Mouse (Mus musculus) intestine, postnatal 0 days (tissue): ENCODE results near the gene Mpig6b. TPM values are rescaled to one million over a fixed set of nuclear protein-coding genes. Genes with fewer than 3 reads are reported as not detected.

ENCODE experiments used
- ATAC-seq: fragments of 200-750 bp; cut with Nextera tagmentation; 2 replicates; pipeline ENCODE4 v1.8.0; 2017; ENCODE audit warnings: mild to moderate bottlenecking, moderate TSS enrichment, moderate library complexity
- H3K27ac ChIP-seq: fragments of 300-500 bp; sonication (generic); 2 replicates; pipeline ENCODE4 v1.5.1; 2014; ENCODE audit warnings: mild to moderate bottlenecking, low read depth, low read length, moderate library complexity
- H3K27me3 ChIP-seq: fragments of 300-500 bp; sonication (generic); replicated peaks from 2 replicates; pipeline ENCODE4 v1.6.1; 2014; ENCODE audit warnings: low read length, mixed read lengths; ENCODE audit not compliant: control insufficient read depth, insufficient read depth
- H3K36me3 ChIP-seq: fragments of 300-500 bp; sonication (generic); 2 replicates; pipeline ENCODE4 v1.6.1; 2014; ENCODE audit warnings: mild to moderate bottlenecking, moderate library complexity; ENCODE audit not compliant: control insufficient read depth, insufficient read depth
- H3K4me1 ChIP-seq: fragments of 300-500 bp; sonication (generic); replicated peaks from 2 replicates; pipeline ENCODE4 v1.6.1; 2014; ENCODE audit warnings: antibody characterized with exemption, low read length, mixed read lengths; ENCODE audit not compliant: control insufficient read depth, insufficient read depth
- H3K4me2 ChIP-seq: fragments of 300-500 bp; sonication (generic); replicated peaks from 2 replicates; pipeline ENCODE4 v1.6.1; 2014; ENCODE audit warnings: low read depth, mild to moderate bottlenecking, moderate library complexity
- H3K4me3 ChIP-seq: fragments of 300-500 bp; sonication (generic); 2 replicates; pipeline ENCODE4 v1.5.1; 2014; ENCODE audit warnings: low read depth, low read length
- H3K9ac ChIP-seq: fragments of 300-500 bp; sonication (generic); 2 replicates; pipeline ENCODE4 v1.6.1; 2014; ENCODE audit warnings: mild to moderate bottlenecking, low read depth, low read length
- H3K9me3 ChIP-seq: fragments of 300-500 bp; sonication (generic); 2 replicates; pipeline ENCODE4 v1.6.1; 2016; ENCODE audit warnings: mixed run types; ENCODE audit not compliant: control insufficient read depth
- CTCF ChIP-seq: sonication (generic); IDR thresholded peaks from 2 replicates; pipeline ENCODE4 v1.5.1; 2016; ENCODE audit warnings: low read depth, mild to moderate bottlenecking, control low read depth, antibody characterized with exemption, moderate library complexity
- WGBS: fragments of 180-500 bp; shearing (Covaris S2); extraction: QIAGEN DNeasy Blood & Tissue Kit; methylation state at CpG from one replicate; pipeline ENCODE4 v1.1.7; 2014; 5-methylcytosine and 5-hydroxymethylcytosine counted together
- polyA plus RNA-seq: library from polyadenylated mRNA; unstranded; fragments of >200 nt; fragmentation: Nextera tagmentation; extraction: Ambion mirVana; gene quantifications from 2 replicates; pipeline ENCODE4 v1.2.1, GENCODE M21; 2015

Mpig6b gene
- polyA plus RNA-seq, 1 experiment from 2014 or later, result 0.13 TPM

DNA sequence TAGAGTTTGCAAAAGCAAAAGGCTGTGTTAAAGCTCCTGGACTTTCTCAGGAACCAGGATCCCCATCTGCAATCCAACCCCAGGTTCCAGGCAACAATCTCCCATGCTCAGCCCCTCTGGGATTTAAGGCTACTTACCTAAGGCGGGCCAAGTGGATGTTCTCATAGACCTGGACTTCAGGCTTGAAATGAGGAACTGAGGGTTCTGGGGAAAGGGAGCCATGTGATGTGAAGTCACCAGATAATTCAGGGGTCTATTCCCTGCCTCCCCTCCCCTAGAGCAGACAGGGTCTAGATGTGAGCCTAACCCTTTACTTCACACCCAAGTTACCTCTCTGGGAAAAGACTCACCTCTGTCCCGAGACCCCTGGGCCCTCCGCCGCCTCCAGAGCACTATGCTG, 14.7 kb upstream of the Mpig6b start:
- Histone ChIP-seq H3K4me2 (no peak overlapping the region), H3K9me3 (no peaks in the 10 kb centered on the region), H3K4me1 (peaks cover 11% of the 10 kb centered on the region; the same call in 1 of the 2 replicates), H3K4me3 (no peak overlapping the region), H3K9ac (no peak overlapping the region), H3K27ac (0 out of 2 replicates have a peak overlapping the region, but pooled peaks have one; percentile 41), H3K27me3 (no peaks in the 10 kb centered on the region), H3K36me3 (no peaks in the 10 kb centered on the region)
- TF ChIP-seq CTCF, result no peak
- WGBS, result 89% methylated on average over 4 of the region's 4 CpGs
- no peak for ATAC-seq

- Histone ChIP-seq H3K4me2 (peak overlapping the region; percentile 32; the same call in 1 of the 2 replicates), H3K9me3 (no peaks in the 10 kb centered on the region), H3K27ac (peak overlapping the region; percentile 41; the same call in 1 of the 2 replicates), H3K36me3 (no peaks in the 10 kb centered on the region), H3K4me3 (no peak overlapping the region), H3K4me1 (peaks cover 11% of the 10 kb centered on the region; the same call in 1 of the 2 replicates), H3K9ac (0 out of 2 replicates have a peak overlapping the region, but pooled peaks have one; percentile 11), H3K27me3 (no peaks in the 10 kb centered on the region)
- no peak for TF ChIP-seq CTCF
- peak; percentile 28 for ATAC-seq
- 32% methylated on average over 6 of the region's 6 CpGs for WGBS
These were observed 14.3 kb upstream of the Mpig6b start for GRCm38 (mm10) chr17:35080248-35080647.

DNA sequence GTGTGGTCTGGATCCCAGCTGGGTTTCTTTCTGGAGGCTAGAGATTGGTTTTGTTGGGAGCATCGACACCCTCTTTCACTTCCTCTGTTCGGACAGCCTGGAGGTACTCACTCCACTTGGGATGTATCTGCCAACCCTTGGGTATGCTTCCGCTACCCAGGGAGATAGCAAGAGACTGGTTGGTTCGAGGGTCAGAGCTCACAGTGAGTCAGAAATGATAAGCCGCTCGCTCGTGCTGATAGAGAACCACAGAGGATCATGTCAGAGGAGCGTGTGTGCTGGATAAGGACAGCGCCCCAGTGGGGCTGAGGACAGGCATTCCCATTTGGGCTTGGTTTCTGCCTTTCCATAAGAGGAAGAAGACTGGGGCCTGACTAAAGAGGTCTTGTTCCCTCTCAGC, 13.8 kb upstream of the Mpig6b start:
- peaks cover 11% of the 10 kb centered on the region; the same call in 1 of the 2 replicates for H3K4me1 ChIP-seq
- peak overlapping the region; percentile 32; the same call in 1 of the 2 replicates for H3K4me2 ChIP-seq
- H3K9ac ChIP-seq, result 0 out of 2 replicates have a peak overlapping the region, but pooled peaks have one; percentile 11
- peak overlapping the region; percentile 41; the same call in 1 of the 2 replicates for H3K27ac ChIP-seq
- H3K27me3 ChIP-seq, result no peaks in the 10 kb centered on the region
- ATAC-seq, result peak; percentile 76
- no peak overlapping the region for H3K4me3 ChIP-seq
- no peaks in the 10 kb centered on the region for H3K36me3 ChIP-seq
- peak; percentile 58 for TF ChIP-seq CTCF
- WGBS, result 28% methylated on average over 9 of the region's 9 CpGs
- no peaks in the 10 kb centered on the region for H3K9me3 ChIP-seq

DNA sequence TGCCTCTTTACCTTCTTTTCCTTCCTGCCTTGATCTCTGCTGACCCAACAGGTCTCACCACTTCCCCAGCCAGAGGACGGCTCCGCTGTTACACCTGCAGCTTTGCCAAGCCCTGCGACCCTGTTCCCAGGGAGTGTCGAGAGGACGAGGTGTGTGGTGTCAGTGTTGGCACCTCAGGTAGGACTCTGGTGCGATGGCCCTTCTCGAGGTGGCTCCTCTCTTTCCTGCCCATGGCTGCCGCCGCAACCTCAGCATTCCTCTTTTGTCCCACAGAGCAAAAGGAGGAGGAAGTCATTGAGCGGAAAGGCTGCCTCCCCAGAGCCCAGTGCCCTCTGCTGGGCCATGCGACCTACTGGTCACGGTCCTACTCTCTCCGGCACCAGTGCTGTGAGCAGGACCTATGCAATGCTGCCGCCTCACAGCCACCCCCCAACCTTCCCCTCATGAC, 11.8 kb upstream of the Mpig6b start, which contains the start of gene Ly6g6d:
Gene Ly6g6d (minus strand): TSS at position 280 of the 448 bp plus-strand sequence.
- H3K4me2 ChIP-seq, result peak within 1 kb of the TSS; percentile 61
- peak within 1 kb of the TSS; percentile 22; the same call in 1 of the 2 replicates for H3K27ac ChIP-seq
- H3K9me3 ChIP-seq, result no peaks in the 10 kb centered on the region
- no peaks in the 10 kb centered on the region for H3K27me3 ChIP-seq
- H3K9ac ChIP-seq, result peak within 1 kb of the TSS; percentile 44
- peaks cover 11% of the 10 kb centered on the region; the same call in 1 of the 2 replicates for H3K4me1 ChIP-seq
- no peaks in the 10 kb centered on the region for H3K36me3 ChIP-seq
- TF ChIP-seq CTCF, result peak; percentile 79
- peak; percentile 39 for ATAC-seq
- 9% methylated on average over 14 of the region's 14 CpGs for WGBS
- H3K4me3 ChIP-seq, result peak within 1 kb of the TSS; percentile 23

- Histone ChIP-seq H3K9me3 (no peaks in the 10 kb centered on the region), H3K4me3 (peak overlapping the region; percentile 23), H3K4me2 (peak overlapping the region; percentile 61), H3K9ac (peak overlapping the region; percentile 44), H3K27ac (peak overlapping the region; percentile 22; the same call in 1 of the 2 replicates), H3K4me1 (peaks cover 11% of the 10 kb centered on the region; the same call in 1 of the 2 replicates), H3K36me3 (no peaks in the 10 kb centered on the region), H3K27me3 (no peaks in the 10 kb centered on the region)
- ATAC-seq, result no peak
- no peak for TF ChIP-seq CTCF
- WGBS, result 25% methylated on average over 2 of the region's 2 CpGs
These were observed 11.3 kb upstream of the Mpig6b start for GRCm38 (mm10) chr17:35077285-35077684.

GRCm38 (mm10) chr17:35076507-35077176, 10.7 kb upstream of the Mpig6b start, which contains the start of gene Ly6g6e:
Ly6g6e (plus strand) TSS chr17:35076902.
- no peaks in the 10 kb centered on the region for H3K27me3 ChIP-seq
- H3K4me1 ChIP-seq, result peaks cover 11% of the 10 kb centered on the region; the same call in 1 of the 2 replicates
- peak within 1 kb of the TSS; percentile 23 for H3K4me3 ChIP-seq
- no peak for ATAC-seq
- H3K9me3 ChIP-seq, result no peaks in the 10 kb centered on the region
- TF ChIP-seq CTCF, result no peak
- peak within 1 kb of the TSS; percentile 61 for H3K4me2 ChIP-seq
- H3K9ac ChIP-seq, result peak within 1 kb of the TSS; percentile 44
- no peaks in the 10 kb centered on the region for H3K36me3 ChIP-seq
- WGBS, result 21% methylated on average over 9 of the region's 10 CpGs
- peak within 1 kb of the TSS; percentile 22; the same call in 1 of the 2 replicates for H3K27ac ChIP-seq
